In genomic region chr3:101799852-101800595, GRCm38 (mm10) we compare ENCODE assay signal across 9 mouse cellular contexts. TPM values are rescaled to one million over a fixed set of nuclear protein-coding genes. Genes with fewer than 3 reads are reported as not detected.
A peak's percentile ranks its signal among the peaks of the same experiment; 100 is the strongest.
DNase-seq lines count a peak whose midpoint lies in the region; ATAC-seq and TF ChIP-seq lines count a peak whose summit lies in the region.
"Had no signal": no experiment of that assay in that cellular context is flagged by ENCODE, and none has a peak within 500 bp of the region (broad histone marks: within the 10 kb centered on the region; RNA-seq: fewer than 3 reads in every experiment).

No protein-coding gene starts in this region.

- no peaks in the 10 kb centered on the region for H3K36me3 ChIP-seq in spleen, adult 2 months (ENCODE audit: control insufficient read depth, insufficient read depth, low read length)
- no peaks in the 10 kb centered on the region for H3K36me3 ChIP-seq in heart, embryonic 10.5 days
- H3K36me3 ChIP-seq: midbrain, embryonic 12.5 days had no signal

- TF ChIP-seq CTCF in spleen, adult 2 months (IDR thresholded peaks at IDR 0.05; ENCODE audit: extremely low read depth, insufficient read depth, insufficient read length, insufficient replicate concordance), result no peak

- H3K27ac ChIP-seq in spleen, adult 2 months (ENCODE audit: insufficient read depth, low read length), result 0 out of 2 replicates have a peak overlapping the region, but pooled peaks have one; percentile 37
- peak overlapping the region; percentile 69 for H3K27ac ChIP-seq in heart, embryonic 10.5 days
- H3K27ac ChIP-seq: midbrain, embryonic 12.5 days had no signal

- WGBS in spleen, adult 2 months, result 11% methylated on average over 14 of the region's 14 CpGs
- 60% methylated on average over 14 of the region's 14 CpGs for WGBS in heart, embryonic 10.5 days

- H3K4me3 ChIP-seq in spleen, adult 2 months (ENCODE audit: extremely low read depth, insufficient read depth, insufficient read length), result 0 out of 2 replicates have a peak overlapping the region, but pooled peaks have one; percentile 32
- H3K4me3 ChIP-seq in heart, embryonic 10.5 days, result no peak overlapping the region
- H3K4me3 ChIP-seq: midbrain, embryonic 12.5 days had no signal

- no peaks in the 10 kb centered on the region for H3K27me3 ChIP-seq in spleen, adult 2 months (ENCODE audit: control insufficient read depth, insufficient read depth, low read length)
- no peaks in the 10 kb centered on the region for H3K27me3 ChIP-seq in heart, embryonic 10.5 days (ENCODE audit: insufficient read depth, poor library complexity, severe bottlenecking)

- peak in 1 of 2 experiments; percentile 21 for DNase-seq in spleen, adult 2 months (ENCODE audit: low read depth in 1 of 2, low spot score in 2 of 2)
- DNase-seq in spleen, postnatal 14 days (ENCODE audit: low spot score in 2 of 2), result no peak
- peak; percentile 74 for DNase-seq in heart, embryonic 10.5 days (ENCODE audit: low spot score)
- peak; percentile 58 to 75 for DNase-seq in kidney, postnatal 4 days
- DNase-seq in thymus, postnatal 4 days, result peak; percentile 41
- DNase-seq in urinary bladder, adult 18-20 months (ENCODE audit: low spot score in 2 of 2), result no peak
- DNase-seq in cerebellum, adult 18-20 months, result no peak

- H3K4me1 ChIP-seq in spleen, adult 2 months (ENCODE audit: control insufficient read depth, insufficient read depth, insufficient read length), result peaks cover 3% of the 10 kb centered on the region; the same call in 1 of the 2 replicates
- peaks cover 92% of the 10 kb centered on the region for H3K4me1 ChIP-seq in heart, embryonic 10.5 days

- ATAC-seq in frontal cortex, adult (ENCODE audit: low TSS enrichment), result no peak

- H3K9me3 ChIP-seq in heart, embryonic 10.5 days, result no peaks in the 10 kb centered on the region
- H3K9me3 ChIP-seq: midbrain, embryonic 12.5 days had no signal

- no peak for TF ChIP-seq POLR2A in spleen, adult 2 months (IDR thresholded peaks at IDR 0.05; ENCODE audit: low read depth, low read length)

RNA-seq across cellular contexts. Expression of gene Mab21l3, which starts 48.7 kb away (rescaled TPM):
- polyA plus RNA-seq in spleen, adult 2 months (2012; rRNA removed), result 1.4 TPM in 2 replicates
- polyA plus RNA-seq in heart, embryonic 10.5 days (2016; fragmentation: Nextera tagmentation; extraction: Ambion mirVana), result 0.40 and 0.57 TPM in 2 replicates

Comparison
In these comparisons a context has a peak if more than half of its experiments do, and no peak if none do; other contexts are left out.
1. DNase-seq: peak in heart, embryonic 10.5 days (single experiment), kidney, postnatal 4 days (2 of 2) and thymus, postnatal 4 days (single experiment); none in spleen, postnatal 14 days (0 of 2), urinary bladder, adult 18-20 months (0 of 2) and cerebellum, adult 18-20 months (0 of 2).